Mouse (Mus musculus) megakaryocyte progenitor cell, adult 5-6 weeks (primary cell): ENCODE measurements at regions not wholly inside any gene's neighbourhood (a gene's known extent, or its start where the extent isn't known, plus 50 kb on each side); places are given as distances from the start of the nearest gene placed in this dataset.

Source experiments
- ATAC-seq: replicated peaks from 2 replicates; pipeline ENCODE4 v1.8.0; 2016; ENCODE audit warnings: mild to moderate bottlenecking, moderate TSS enrichment, inconsistent platforms; ENCODE audit not compliant: poor library complexity

GRCm38 (mm10) chr12:92509494-92509893 is 660.5 kb upstream of the Sel1l start:
- no peak for ATAC-seq

- ATAC-seq: no peak
Observed at GRCm38 (mm10) chr12:92508796-92509489, 660.0 kb upstream of the Sel1l start.

GRCm38 (mm10) chr12:92483984-92484383 is 635.0 kb upstream of the Sel1l start:
- peak; percentile 57; the same call in 1 of the 2 replicates for ATAC-seq

- ATAC-seq: no peak
Observed at GRCm38 (mm10) chr12:92474293-92475062, 625.5 kb upstream of the Sel1l start.

GRCm38 (mm10) chr12:92451110-92451818 is 602.3 kb upstream of the Sel1l start:
- no peak for ATAC-seq

- no peak for ATAC-seq
Observed at GRCm38 (mm10) chr12:92418458-92418857, 569.5 kb upstream of the Sel1l start.

GRCm38 (mm10) chr12:92405506-92405905 is 556.5 kb upstream of the Sel1l start:
- ATAC-seq: no peak

- ATAC-seq: no peak
Observed at GRCm38 (mm10) chr12:92400987-92401386, 552.0 kb upstream of the Sel1l start.

GRCm38 (mm10) chr12:92386195-92386594 is 537.2 kb upstream of the Sel1l start:
- ATAC-seq: no peak

- ATAC-seq: no peak
Observed at GRCm38 (mm10) chr12:92384266-92384937, 535.4 kb upstream of the Sel1l start.

- ATAC-seq: no peak
Observed at GRCm38 (mm10) chr12:92379130-92379529, 530.2 kb upstream of the Sel1l start.

- ATAC-seq: no peak
Observed at GRCm38 (mm10) chr12:92365926-92366325, 517.0 kb upstream of the Sel1l start.

- no peak for ATAC-seq
Observed at GRCm38 (mm10) chr12:92353386-92354257, 504.7 kb upstream of the Sel1l start.

- no peak for ATAC-seq
Observed at GRCm38 (mm10) chr12:92318241-92318640, 469.3 kb upstream of the Sel1l start.

- no peak for ATAC-seq
Observed at GRCm38 (mm10) chr12:92317609-92318008, 468.7 kb upstream of the Sel1l start.

GRCm38 (mm10) chr12:92316285-92316684 is 467.3 kb upstream of the Sel1l start:
- ATAC-seq: no peak

GRCm38 (mm10) chr12:92315820-92316219 is 466.9 kb upstream of the Sel1l start:
- ATAC-seq: no peak

- ATAC-seq: peak; percentile 97
Observed at GRCm38 (mm10) chr12:92302951-92303591, 454.1 kb upstream of the Sel1l start.

GRCm38 (mm10) chr12:92294887-92295286 is 445.9 kb upstream of the Sel1l start:
- ATAC-seq: no peak

- no peak for ATAC-seq
Observed at GRCm38 (mm10) chr12:92293341-92293720, 444.4 kb upstream of the Sel1l start.
